ENCODE assay signal across 8 mouse cellular contexts in the genomic region with DNA sequence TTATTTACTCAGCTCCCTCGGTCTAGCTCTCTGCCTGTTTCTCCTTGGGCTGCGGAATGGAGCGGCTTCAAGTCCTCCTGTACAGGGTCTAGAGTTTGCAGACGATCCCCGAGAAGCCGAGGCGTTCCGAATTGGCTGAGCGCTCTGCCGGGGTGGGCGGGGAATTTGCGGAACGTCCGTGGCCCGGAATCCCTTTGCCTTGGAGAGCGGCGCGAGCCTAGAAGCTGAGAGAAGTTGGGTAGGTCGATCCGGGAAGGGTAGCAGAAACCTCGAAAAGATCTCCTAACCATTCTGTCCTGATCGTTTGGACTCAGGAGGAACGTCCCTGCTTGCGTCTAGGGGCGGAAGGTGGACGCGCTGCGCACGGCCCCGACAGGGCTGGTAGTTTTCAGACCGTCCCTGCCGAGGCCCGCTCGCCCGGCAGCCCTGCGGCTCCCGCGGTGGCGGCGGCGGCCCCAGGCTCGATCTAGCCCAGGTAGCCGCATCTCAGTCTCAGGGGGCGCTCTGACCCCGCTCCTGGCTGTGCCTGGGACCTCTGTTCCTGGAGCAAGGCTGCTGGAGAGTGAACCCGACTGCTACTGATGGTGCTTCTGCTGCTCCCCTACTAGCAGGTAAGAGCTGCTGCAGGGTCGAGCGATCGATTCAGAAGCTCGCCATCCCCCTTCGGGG. TPM values are rescaled to one million over a fixed set of nuclear protein-coding genes. Genes with fewer than 3 reads are reported as not detected.
DNase-seq lines count a peak whose midpoint lies in the region; ATAC-seq and TF ChIP-seq lines count a peak whose summit lies in the region.

A gene (plus strand): TSS at position 199 of the 669 bp plus-strand sequence.

- peak; percentile 22; the same call in 1 of the 2 replicates for TF ChIP-seq CTCF in hindbrain, postnatal 0 days (IDR thresholded peaks at IDR 0.05; ENCODE audit: low read depth)
- peak; percentile 14 for TF ChIP-seq CTCF in left cerebral cortex, adult 2 months (IDR thresholded peaks at IDR 0.05)

- intact Hi-C loops in left cerebral cortex, adult 2 months (cut with DNase I), result loop anchor here (2.0 to 5.0 kb wide), 3 partner anchors 37 to 188 kb away; no protein-coding TSS in a partner anchor

- H3K27ac ChIP-seq in hindbrain, postnatal 0 days, result peak within 1 kb of the TSS; percentile 92
- peak within 1 kb of the TSS; percentile 97 for H3K27ac ChIP-seq in left cerebral cortex, adult 2 months

- peak within 1 kb of the TSS; percentile 73 for H3K4me3 ChIP-seq in hindbrain, postnatal 0 days (ENCODE audit: low read length)
- peak within 1 kb of the TSS; percentile 98 for H3K4me3 ChIP-seq in left cerebral cortex, adult 2 months

- H3K4me2 ChIP-seq in hindbrain, postnatal 0 days (ENCODE audit: low read depth, low read length), result peak within 1 kb of the TSS; percentile 93

- peak; percentile 74 for DNase-seq in WW6 (ENCODE audit: low read depth, low spot score)
- DNase-seq in cerebellum, postnatal 4 days (ENCODE audit: low spot score in 2 of 2), result peak; percentile 80 to 83
- peak; percentile 86 for DNase-seq in gastrocnemius, adult 18-20 months (ENCODE audit: low spot score)
- peak; percentile 96 for DNase-seq in hindbrain, postnatal 0 days (ENCODE audit: low spot score)
- DNase-seq in left cerebral cortex, adult 2 months (ENCODE audit: extremely low spot score in 1 of 2, low spot score in 2 of 2), result peak; percentile 89 to 90
- DNase-seq in right cerebral cortex, adult 2 months (ENCODE audit: low spot score in 2 of 2), result peak; percentile 90 to 93
- peak; percentile 92 for DNase-seq in urinary bladder, postnatal 14 days (ENCODE audit: low spot score)

- peak; percentile 93 for ATAC-seq in hindbrain, postnatal 0 days
- peak; percentile 70 for ATAC-seq in megakaryocyte, adult 5-6 weeks (ENCODE audit: poor library complexity, severe bottlenecking)

- WGBS in hindbrain, postnatal 0 days, result under 1% methylated on average over 45 of the region's 51 CpGs

- no peaks in the 10 kb centered on the region for H3K36me3 ChIP-seq in hindbrain, postnatal 0 days (ENCODE audit: insufficient read depth, low read length)

- H3K4me1 ChIP-seq in hindbrain, postnatal 0 days (ENCODE audit: insufficient read depth, low read length), result peaks cover 5% of the 10 kb centered on the region; the same call in 1 of the 2 replicates

- no peaks in the 10 kb centered on the region for H3K27me3 ChIP-seq in hindbrain, postnatal 0 days (ENCODE audit: insufficient read depth, low read length)

- H3K9ac ChIP-seq in hindbrain, postnatal 0 days (replicated peaks; ENCODE audit: low read length), result peak within 1 kb of the TSS; percentile 71

- H3K9me3 ChIP-seq in hindbrain, postnatal 0 days (ENCODE audit: low read length), result no peaks in the 10 kb centered on the region

RNA-seq across cellular contexts. Expression of the gene that starts here (rescaled TPM):
- total RNA-seq in gastrocnemius, adult 18-20 months (2021), result 1 to 10 TPM in 1 of 2 experiments, under 1 TPM in 1; 0.78 to 1.4 TPM
- total RNA-seq in hindbrain, postnatal 0 days (2014; rRNA removed), result 49.3 and 63.3 TPM in 2 replicates
- 13.3 and 14.8 TPM in 2 replicates for polyA plus RNA-seq in hindbrain, postnatal 0 days (2015; fragmentation: Nextera tagmentation; extraction: Ambion mirVana)
- 10 to 100 TPM; 78.7 to 79.6 TPM for total RNA-seq in left cerebral cortex, adult 2 months (2021)
- 15.9 and 17.2 TPM in 2 replicates for total RNA-seq in megakaryocyte, adult 5-6 weeks (2015)
- total RNA-seq in megakaryocyte, adult 5-6 weeks (2017), result 14.4 and 19.0 TPM in 2 replicates

Comparison
In these comparisons a context has a peak if more than half of its experiments do, and no peak if none do; other contexts are left out.
1. Peak in every context shown above with its lines: DNase-seq, ATAC-seq, H3K4me3 ChIP-seq and H3K27ac ChIP-seq.
2. RNA of the gene that starts here (total RNA-seq): 78.7 to 79.6 TPM in left cerebral cortex, adult 2 months, 49.3 to 63.3 TPM in hindbrain, postnatal 0 days and 14.4 to 19.0 TPM in megakaryocyte, adult 5-6 weeks; 0.78 to 1.4 TPM in gastrocnemius, adult 18-20 months; every median in the first group is over 4 times any median in the second.